Mouse (Mus musculus) cortical plate, adult 2 months (tissue): ENCODE results near the gene Olfr1110.

Experiments used
- CTCF ChIP-seq: fragments of 200-500 bp; IDR thresholded peaks from 2 replicates; pipeline ENCODE4 v1.5.1; 2011; ENCODE audit warnings: mild to moderate bottlenecking, control low read depth, low read length; ENCODE audit not compliant: insufficient read depth; ENCODE audit errors: extremely low read depth
- POLR2A ChIP-seq: fragments of 200-500 bp; IDR thresholded peaks from 2 replicates; pipeline ENCODE4 v1.6.1; 2011; ENCODE audit warnings: mild to moderate bottlenecking, low read length, control low read depth; ENCODE audit not compliant: insufficient read depth; ENCODE audit errors: extremely low read depth

DNA sequence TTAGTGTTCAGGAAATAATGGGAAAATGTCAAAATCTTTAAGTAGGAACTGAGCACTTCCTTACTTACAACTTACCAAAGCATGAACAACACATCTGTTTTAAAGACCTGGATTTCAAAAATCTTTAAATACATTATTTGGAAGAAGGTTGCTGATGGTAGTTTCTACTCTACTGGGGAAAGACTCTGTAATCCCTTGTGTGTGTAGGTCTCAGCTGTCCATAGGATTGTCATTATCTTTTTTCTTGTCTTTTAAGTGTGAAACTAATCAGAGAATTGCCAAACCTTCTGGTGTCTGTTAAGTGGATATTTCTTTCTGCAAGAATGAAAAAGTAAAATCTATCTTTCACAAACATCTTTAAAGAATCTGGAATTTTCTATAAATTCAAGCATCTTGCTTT lies 25.6 kb downstream of the Olfr1110 start, which contains the start of gene Olfr259:
- TF ChIP-seq CTCF (no peak), POLR2A (no peak)
